Mouse (Mus musculus) MEL (cell line): ENCODE results near the gene Hspb6.

Source experiments
- CTCF ChIP-seq, 3 experiments: IDR thresholded peaks in 2 of 3; conservative IDR thresholded peaks in 1 of 3; 2 replicates each; pipeline ENCODE4 v1.5.1; 2011 to 2012; ENCODE audit warnings: low read length in 3 of 3, low read depth in 2 of 3, mild to moderate bottlenecking in 2 of 3, improper control_type of control experiment in 1 of 3, inconsistent platforms in 1 of 3, mixed read lengths in 1 of 3, moderate library complexity in 1 of 3; ENCODE audit not compliant: control insufficient read depth in 1 of 3, insufficient read depth in 1 of 3, poor library complexity in 1 of 3, severe bottlenecking in 1 of 3
- ELF1 ChIP-seq: IDR thresholded peaks from 2 replicates; pipeline ENCODE4 v1.6.1; 2014; ENCODE audit warnings: low read depth, mild to moderate bottlenecking, inconsistent platforms, low read length, improper control_type of control experiment, moderate library complexity
- EP300 ChIP-seq, 2 experiments: IDR thresholded peaks; 2 replicates each; pipeline ENCODE4 v1.6.1; 2011; ENCODE audit warnings: improper control_type of control experiment in 2 of 2, low read length in 2 of 2, low read depth in 1 of 2, mild to moderate bottlenecking in 1 of 2
- GATA1 ChIP-seq: IDR thresholded peaks from 2 replicates; pipeline ENCODE4 v1.6.1; 2011; ENCODE audit warnings: low read depth, low read length, improper control_type of control experiment
- MAFK ChIP-seq: IDR thresholded peaks from 2 replicates; pipeline ENCODE4 v1.6.1; 2011; ENCODE audit warnings: low read depth, mild to moderate bottlenecking, low read length, improper control_type of control experiment, borderline replicate concordance
- MAZ ChIP-seq: IDR thresholded peaks from 2 replicates; pipeline ENCODE4 v1.6.1; 2012; ENCODE audit warnings: low read depth, mild to moderate bottlenecking, inconsistent platforms, low read length, improper control_type of control experiment
- MEF2A ChIP-seq: IDR thresholded peaks from 2 replicates; pipeline ENCODE4 v1.6.1; 2014; ENCODE audit warnings: low read depth, mild to moderate bottlenecking, inconsistent platforms, low read length, improper control_type of control experiment; ENCODE audit not compliant: poor library complexity, insufficient replicate concordance, severe bottlenecking; ENCODE audit errors: extremely low read depth
- MYB ChIP-seq: IDR thresholded peaks from 2 replicates; pipeline ENCODE4 v1.6.1; 2011; ENCODE audit warnings: mild to moderate bottlenecking, low read depth, low read length, improper control_type of control experiment
- RCOR1 ChIP-seq: IDR thresholded peaks from 2 replicates; pipeline ENCODE4 v1.6.1; 2012; ENCODE audit warnings: low read depth, mild to moderate bottlenecking, inconsistent platforms, low read length, improper control_type of control experiment
- UBTF ChIP-seq: IDR thresholded peaks from 2 replicates; pipeline ENCODE4 v1.6.1; 2012; ENCODE audit warnings: low read depth, mild to moderate bottlenecking, inconsistent platforms, low read length, improper control_type of control experiment, moderate library complexity, borderline replicate concordance; ENCODE audit not compliant: insufficient read depth

- TF ChIP-seq CTCF (IDR thresholded peaks at IDR 0.05 in 2 of 3, conservative IDR thresholded peaks at IDR 0.05 in 1 of 3; ENCODE audit: control insufficient read depth in 1 of 3, insufficient read depth in 1 of 3, low read depth in 2 of 3, low read length in 3 of 3, poor library complexity in 1 of 3, severe bottlenecking in 1 of 3) (no peak), ELF1 (no peak), RCOR1 (no peak), GATA1 (no peak), UBTF (no peak), MEF2A (no peak), MYB (no peak), MAFK (no peak), MAZ (no peak), EP300 (IDR thresholded peaks at IDR 0.05; ENCODE audit: low read depth in 1 of 2, low read length in 2 of 2) (no peak)
These were observed 31.1 kb upstream of the Hspb6 start for GRCm38 (mm10) chr7:30520856-30521255.
